Mouse (Mus musculus): Measurements from ENCODE around the gene Fam104a.

DNA sequence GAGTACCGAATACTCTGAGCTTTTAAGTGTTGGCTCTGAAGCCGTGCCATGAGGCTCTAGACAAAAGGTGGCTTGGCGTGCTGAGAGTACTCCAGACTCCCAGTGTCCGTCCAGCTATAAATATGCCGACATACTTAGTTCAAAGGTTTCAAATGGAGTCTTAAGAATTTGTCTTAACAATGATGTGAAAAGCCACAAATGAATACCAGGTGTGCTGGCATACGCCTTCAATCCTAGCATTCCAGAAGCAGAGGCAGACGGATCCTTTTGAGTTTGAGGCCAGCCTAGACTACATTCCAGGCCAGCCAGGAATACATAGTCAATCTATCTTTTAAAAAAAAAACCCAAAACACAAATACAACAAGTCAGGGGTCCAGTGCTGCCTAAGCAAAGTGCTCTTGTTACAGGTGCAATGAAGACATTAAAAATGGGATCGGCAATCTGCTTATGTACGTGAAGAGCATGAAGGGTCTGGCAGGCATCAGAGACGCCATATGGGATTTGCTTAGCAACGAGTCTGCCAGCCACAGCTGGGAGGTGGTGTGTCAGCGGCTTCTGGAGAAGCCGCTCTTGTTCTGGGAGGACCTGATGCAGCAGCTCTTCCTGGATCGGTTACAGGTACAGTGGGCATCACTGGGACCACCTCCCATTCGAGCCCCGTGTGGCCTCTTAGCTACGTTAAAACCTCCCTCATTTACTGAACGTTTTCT is 29.2 kb downstream of the Fam104a start:
- TF ChIP-seq GATA1 (IDR thresholded peaks at IDR 0.05; ENCODE audit: borderline replicate concordance, low read length) (no peak), FLI1 (IDR thresholded peaks at IDR 0.05; ENCODE audit: low read length) (no peak)
